Mouse (Mus musculus) liver, adult (tissue): ENCODE results near the gene Anapc11.

Source experiments
- GATA4 ChIP-seq: IDR thresholded peaks from 2 replicates; pipeline ENCODE4 v1.6.1; 2014; ENCODE audit warnings: mild to moderate bottlenecking, low read length; ENCODE audit not compliant: insufficient replicate concordance

Anapc11 gene

DNA sequence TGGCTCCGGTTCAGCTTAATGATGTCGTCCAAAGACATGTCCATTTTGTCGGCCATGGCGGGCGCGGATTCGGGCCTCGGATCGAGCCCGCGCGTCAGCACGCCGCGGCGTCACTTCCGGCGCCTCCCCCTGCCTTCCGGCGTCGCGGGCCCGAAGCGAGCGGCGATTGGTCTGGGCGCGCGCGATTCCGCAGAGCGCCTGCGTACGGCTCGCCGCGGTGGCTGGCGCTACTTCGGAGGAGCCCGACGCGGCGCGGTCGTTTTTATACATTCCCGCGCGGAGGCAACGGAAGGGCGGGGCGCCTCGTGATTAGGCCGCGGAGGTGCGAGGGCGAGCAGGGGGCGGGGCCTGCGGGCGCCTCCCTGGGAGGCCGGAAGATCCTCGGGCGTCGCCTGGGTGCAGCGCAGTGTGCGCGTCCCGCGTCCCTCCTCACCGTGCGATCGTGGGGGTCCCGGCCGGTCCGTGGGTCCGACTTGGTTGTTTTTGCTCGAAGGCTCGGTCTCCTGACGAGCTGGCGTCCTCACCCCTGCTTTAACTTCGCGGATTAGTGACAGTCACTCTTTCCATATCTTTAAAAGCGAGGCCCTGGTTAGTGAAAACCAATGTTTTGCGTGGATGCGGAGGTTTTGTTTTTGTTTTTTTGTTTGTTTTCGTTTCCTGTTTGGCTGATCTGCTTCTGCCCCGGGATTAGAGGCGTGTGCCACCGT is at the start of gene Anapc11, which contains the start of gene Alyref:
TSS of gene Anapc11 (plus strand) at position 139 of the 707 bp plus-strand sequence.
TSS of gene Alyref (minus strand) at position 83 of the 707 bp plus-strand sequence.
- peak; percentile 40; the same call in 1 of the 2 replicates for TF ChIP-seq GATA4

DNA sequence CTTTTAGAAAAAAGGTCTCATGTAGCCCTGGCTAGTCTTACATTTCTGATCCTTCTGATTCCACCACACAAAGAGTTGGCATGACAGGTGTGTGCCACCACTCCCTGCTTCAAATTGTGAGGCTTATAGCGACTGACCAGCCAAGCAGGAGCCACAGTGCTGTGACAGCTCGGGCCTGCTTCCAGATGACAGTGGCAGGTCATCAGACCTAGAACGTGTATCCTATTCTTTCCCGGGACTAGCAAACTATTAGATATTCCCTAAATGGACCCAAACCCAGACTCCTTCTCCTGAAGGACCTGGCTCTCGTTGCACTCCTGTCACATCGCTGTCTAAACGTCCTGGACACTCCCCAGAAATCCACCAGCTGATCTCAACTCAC is 49.4 kb upstream of the Anapc11 start:
- no peak for TF ChIP-seq GATA4

DNA sequence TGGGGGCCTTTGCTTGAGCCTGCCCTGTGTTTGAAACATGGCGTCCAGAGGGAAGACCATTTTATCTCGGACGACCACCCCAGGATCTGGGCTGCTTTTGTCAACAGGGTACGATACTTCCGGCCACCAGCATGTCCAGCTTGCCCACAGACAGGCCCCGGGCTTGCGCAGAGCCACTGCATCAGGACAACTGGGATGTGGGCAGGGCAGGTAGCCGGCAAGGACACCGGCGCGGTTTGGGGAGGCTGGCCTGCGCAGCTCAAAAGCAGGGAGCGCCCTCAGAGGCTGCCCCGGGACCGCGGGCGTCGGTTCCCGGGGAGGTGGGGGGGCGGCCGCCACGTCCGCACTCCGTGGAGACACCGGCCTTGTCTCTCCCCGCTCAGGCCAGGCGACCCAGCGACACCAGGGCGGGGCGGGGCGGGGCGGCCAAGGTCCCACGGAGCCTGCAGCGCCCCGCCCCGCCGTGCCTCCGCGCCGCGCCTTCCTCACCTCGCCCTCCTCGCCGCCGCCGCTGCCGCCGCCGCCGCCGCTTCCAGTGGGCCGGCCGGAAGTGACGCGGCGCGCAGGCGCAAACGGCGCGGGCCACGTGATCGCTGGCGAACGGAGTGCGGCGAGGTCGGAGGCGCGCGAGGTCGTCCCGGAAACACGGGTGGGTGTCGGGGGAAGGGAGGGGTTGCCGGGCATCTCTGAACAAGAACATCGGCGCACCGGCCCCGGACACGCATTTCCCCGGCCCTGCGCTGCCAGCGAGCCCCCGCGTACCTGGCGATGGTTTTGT is 48.9 kb upstream of the Anapc11 start, which contains the start of gene Mcrip1:
TSS of gene Mcrip1 (minus strand) at position 560 of the 778 bp plus-strand sequence.
- TF ChIP-seq GATA4: peak; percentile 18; the same call in 1 of the 2 replicates

DNA sequence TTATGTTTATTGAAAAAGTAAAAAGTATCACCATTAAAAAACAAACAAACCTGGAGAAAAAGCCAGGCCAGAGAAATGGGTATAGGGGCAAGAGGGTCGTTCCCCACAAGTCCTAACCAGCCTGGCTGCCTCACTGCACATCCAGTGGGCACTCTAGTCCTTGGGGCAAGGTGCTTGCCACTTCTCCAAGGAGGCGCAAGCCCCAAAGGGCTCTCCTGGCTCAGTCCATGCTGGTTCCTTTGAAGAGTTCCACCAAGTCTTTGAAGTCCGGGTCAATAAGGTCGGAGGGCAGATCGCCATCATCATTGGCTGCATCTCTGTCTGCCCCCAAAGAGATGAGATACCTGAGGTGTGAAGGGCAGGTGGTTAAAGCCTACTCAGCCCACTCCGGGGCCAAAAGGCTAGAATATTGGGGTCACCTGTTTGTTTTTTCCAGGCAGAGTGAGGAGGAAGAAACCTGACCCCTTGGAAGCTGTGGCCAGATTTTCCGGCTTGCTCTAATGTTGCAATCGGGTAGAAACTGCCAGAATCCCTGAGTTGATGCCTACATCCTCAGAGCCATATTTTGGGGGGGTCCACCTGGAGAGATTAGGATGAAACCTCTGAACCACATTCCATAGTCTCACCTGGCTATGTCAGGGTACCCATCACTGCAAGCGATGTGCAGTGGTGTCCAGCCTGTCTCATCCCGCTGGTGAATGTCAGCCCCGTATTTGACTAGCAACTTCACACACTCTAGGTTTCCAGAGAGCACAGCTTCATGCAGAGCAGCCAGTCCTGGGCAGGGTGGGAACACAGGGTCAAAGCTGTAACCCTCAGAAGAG is 48.0 kb upstream of the Anapc11 start:
- no peak for TF ChIP-seq GATA4

DNA sequence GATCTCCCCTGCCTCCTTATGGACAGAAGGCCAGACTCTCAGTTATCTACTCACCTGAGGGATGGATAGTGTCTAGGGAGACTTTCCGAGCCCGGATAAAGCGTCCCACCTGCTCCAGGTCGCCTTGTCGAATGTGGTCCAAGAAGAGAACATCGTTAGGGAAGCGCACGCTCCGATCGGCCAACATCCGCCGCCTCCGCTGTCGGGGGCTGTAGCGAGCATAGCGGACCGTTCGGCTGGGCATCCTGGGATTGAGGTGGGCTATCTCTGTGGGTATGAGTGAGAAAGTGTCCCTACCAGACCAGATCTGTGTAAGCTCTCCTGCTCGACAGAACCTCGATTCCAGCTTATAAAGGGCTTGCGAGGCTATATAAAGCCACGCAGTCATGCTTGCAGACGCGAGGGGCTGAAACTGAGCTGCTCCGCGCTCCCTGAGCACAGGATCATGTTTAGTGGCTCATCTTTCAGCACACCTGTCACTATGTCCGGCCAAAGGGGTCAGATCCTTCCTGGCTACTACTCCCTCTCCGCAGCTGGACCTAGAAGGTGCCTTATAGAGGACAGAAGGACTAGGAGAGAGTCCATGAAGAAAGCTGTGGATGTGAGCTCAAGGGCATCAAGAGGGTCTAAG is 47.3 kb upstream of the Anapc11 start, which contains the start of gene Ppp1r27:
TSS of gene Ppp1r27 (minus strand) at position 323 of the 631 bp plus-strand sequence.
- no peak for TF ChIP-seq GATA4

DNA sequence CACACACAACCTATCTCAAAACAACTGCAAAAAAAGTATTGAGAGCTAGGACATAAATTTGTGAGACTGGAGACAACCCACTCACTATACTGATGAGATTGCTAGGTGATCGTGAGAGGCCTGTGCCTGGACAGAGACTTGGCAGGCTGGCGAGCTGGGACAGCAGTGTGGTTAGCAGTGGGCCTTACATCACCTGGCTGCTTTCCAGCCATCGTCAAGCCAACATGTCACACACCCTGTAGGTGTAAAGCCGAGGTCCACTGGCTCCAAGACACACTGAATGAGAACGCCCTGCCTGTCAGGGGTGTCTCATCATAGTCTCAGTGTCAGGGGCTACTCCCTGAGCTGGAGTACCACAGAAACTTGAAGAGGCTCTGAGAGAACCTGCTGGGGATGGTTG is 45.5 kb upstream of the Anapc11 start:
- no peak for TF ChIP-seq GATA4

DNA sequence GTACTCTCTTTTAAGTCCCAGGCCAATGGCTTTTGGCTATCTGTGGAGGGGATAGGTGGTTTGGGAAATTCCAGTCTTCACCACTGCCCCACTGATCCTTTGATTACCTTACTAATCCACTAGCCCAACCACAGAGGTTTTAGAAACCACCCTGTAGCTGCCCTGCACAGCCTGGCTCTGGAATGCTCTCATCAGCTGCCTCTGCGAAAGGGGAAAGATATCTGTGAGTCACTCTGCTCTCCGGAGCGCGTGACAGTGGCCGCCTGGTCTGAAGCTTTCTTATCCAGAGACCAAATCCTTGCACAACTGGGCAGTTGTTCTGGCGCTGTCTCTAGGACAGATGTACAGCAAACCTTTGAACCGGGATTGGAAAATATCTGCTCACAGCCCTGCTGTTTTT is 43.4 kb upstream of the Anapc11 start:
- TF ChIP-seq GATA4: no peak

DNA sequence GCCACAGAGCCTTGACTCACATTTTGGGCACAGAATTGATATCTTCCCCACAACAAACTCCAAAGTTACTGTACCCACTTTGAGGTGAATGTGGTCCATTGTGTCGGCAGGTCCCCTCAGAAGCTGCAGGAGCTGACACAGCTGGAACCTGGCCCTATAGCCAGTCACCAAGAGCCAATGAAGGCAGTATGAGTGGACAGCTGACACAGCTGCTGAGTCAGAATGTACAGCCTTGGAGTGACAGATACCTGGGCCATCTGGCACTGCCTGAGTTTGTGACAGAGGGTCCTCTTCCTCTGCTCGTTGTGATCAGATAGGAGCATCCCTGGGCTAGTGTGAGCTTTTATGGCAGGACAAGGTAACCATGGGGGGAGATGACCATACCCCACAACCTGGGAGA is 43.0 kb upstream of the Anapc11 start:
- TF ChIP-seq GATA4: no peak

DNA sequence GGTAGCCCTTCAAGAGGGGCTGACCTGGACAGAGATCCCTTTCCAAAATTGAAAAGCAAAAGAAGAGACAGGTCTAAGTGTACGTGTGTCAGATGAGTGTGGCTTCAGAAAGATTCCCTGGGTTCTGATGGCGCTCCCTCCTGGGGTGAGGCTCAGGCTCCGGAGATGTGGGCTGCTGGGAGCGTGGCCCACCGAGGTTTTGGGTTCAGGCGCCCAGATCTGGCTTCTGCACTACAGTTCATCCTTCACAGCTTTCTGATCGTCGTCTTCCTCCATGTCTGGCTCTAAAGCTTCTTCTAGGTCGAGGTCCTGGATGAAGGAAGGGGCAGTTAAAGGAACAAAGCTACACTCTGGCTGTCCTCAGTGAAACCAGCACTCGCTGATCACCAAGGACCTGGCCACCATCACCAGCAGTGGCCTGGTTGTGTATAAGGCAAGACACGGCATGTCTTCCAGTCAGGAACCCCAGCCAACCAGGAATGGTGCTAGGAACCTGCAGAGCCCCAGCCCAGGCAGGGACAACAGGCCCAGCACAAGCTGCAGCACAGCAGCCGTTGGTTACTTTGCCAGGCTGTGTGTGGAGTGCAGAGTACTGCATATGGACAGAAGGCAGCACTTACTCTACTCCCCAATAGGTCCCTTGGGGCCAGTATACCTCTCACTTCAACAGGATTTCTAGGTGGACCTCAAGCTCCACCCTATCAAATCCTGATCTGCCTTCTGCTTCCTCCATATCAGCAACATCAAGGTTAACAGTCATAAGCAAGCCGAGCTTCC is 37.1 kb upstream of the Anapc11 start:
- TF ChIP-seq GATA4: no peak

DNA sequence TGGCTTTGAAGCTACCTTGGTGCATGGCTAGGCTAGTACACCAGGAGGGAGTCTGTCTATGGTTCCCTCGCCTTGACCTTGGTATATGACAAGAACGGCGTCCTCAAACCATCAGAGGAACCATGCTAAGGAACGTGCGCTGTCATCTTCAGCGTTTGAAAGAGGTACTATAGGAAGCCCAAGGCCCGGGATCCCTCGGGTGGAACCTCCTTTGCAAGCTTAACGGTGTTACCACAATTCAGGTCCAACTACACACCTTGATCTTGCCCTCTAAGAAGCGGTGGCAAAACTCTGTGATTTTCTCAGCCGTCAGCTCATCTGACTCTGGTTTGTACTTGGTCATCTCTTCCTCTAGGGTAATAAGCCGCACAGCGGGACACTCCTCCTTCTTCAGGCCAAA is 35.3 kb upstream of the Anapc11 start:
- TF ChIP-seq GATA4: no peak

DNA sequence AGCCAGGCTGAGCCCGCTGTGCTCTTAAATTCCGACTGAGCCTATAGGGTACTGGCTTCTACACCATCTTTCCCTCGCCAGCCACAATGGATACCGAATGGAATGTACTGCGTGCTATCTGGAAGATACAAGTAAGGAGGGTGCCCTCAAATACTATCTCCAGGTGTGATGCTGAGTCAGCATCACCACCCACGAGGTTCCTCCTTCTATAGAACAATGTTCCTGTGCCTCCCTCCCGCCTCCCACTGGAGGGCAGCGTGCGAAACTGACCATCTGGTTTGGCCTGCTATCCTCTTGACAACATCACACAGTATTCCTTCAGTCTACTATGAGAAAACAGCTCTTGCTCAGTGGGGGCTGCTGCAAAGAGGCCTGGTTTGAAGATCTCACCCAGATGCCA is 33.1 kb upstream of the Anapc11 start:
- no peak for TF ChIP-seq GATA4

DNA sequence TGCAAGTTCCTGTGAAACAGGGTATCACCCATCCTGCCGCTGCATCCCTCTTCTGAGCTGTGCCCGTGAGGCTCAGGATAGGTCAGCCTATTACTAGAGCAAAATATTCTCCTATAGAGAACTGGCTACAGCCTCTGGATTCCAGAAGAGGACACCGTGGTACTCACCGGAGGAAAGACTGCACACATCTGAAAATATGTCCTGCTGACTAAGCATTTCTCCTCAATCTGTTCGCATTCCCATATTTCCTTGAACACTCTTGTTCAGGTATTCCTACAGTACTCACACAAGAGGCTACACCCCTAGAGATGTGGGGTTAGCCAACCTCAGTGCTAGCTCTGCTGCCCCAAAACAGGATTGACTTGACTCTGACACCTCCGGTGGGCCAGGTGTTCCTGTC is 29.9 kb upstream of the Anapc11 start:
- no peak for TF ChIP-seq GATA4

DNA sequence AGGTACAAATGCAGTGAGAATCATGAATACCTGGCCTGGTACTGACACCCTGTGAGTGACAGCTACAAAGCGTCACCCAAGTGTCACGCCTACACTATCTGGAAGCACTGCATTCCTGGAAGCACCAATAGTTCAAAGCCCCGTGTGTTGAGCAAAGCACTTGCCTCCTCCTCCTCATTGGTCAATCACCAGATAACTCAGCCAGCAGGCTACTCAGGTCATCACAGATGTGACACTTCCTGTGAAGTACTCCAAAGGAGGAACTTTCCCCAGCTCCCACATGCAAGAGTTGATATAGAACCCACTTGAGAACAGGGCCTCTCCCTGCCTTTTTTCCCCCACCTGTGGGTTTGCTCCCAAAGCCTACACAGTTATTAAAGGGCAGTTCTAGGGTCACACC is 27.1 kb upstream of the Anapc11 start:
- peak; percentile 59; the same call in 1 of the 2 replicates for TF ChIP-seq GATA4
